Mouse (Mus musculus): Measurements from ENCODE around the gene 1520401A03Rik.

Gene 1520401A03Rik

GRCm38 (mm10) chr17:23672761-23673160 is 49.8 kb downstream of the 1520401A03Rik start:
- DNase-seq (ENCODE audit: extremely low read depth, low read depth): no peak

- DNase-seq (ENCODE audit: extremely low read depth, low read depth): no peak
These were observed 51.1 kb downstream of the 1520401A03Rik start for GRCm38 (mm10) chr17:23671519-23671918.

GRCm38 (mm10) chr17:23670516-23671074 is 52.0 kb downstream of the 1520401A03Rik start:
- DNase-seq (ENCODE audit: extremely low read depth, low read depth): no peak

- DNase-seq (ENCODE audit: extremely low read depth, low read depth): no peak
These were observed 57.1 kb downstream of the 1520401A03Rik start for GRCm38 (mm10) chr17:23665511-23665910.

GRCm38 (mm10) chr17:23664556-23665021 is 58.0 kb downstream of the 1520401A03Rik start:
- no peak for DNase-seq (ENCODE audit: extremely low read depth, low read depth)

- no peak for DNase-seq (ENCODE audit: extremely low read depth, low read depth)
These were observed 61.1 kb downstream of the 1520401A03Rik start for GRCm38 (mm10) chr17:23661526-23661925.

GRCm38 (mm10) chr17:23660876-23661200 is 61.7 kb downstream of the 1520401A03Rik start:
- DNase-seq (ENCODE audit: extremely low read depth, low read depth): no peak

GRCm38 (mm10) chr17:23660117-23660875 is 62.3 kb downstream of the 1520401A03Rik start, which contains the start of gene Bicdl2:
Gene Bicdl2, plus strand, starts transcription at chr17:23660506.
- DNase-seq (ENCODE audit: extremely low read depth, low read depth): no peak

GRCm38 (mm10) chr17:23658450-23658849 is 64.1 kb downstream of the 1520401A03Rik start:
- DNase-seq (ENCODE audit: extremely low read depth, low read depth): no peak
